Mouse (Mus musculus): ENCODE measurements around the gene Col19a1. TPM values are rescaled to one million over a fixed set of nuclear protein-coding genes. Genes with fewer than 3 reads are reported as not detected.

Col19a1 gene
- polyA plus RNA-seq, 1 experiment, result not detected

DNA sequence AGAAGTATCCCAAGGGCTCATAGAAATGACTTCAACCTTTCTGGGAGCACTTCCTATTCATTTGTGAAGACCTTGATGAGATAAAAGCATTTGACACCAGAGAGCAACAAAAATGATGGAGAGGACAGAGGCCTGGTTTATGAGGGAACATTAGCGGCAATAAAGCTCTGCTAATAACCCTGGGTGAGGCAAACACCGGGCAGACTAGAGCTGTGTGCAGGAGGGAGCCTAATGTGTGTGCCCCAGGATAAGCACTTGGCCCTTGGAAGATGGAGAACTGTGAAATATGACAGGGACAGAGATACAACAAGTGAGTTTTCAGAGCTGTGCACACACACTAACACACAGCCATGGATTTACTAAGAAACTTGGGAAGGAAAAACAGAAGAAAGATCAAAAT is 294.8 kb downstream of the Col19a1 start:
- H3K27ac ChIP-seq (ENCODE audit: insufficient read depth, low read depth, low read length), result no peak overlapping the region
- 15% methylated on average over 2 of the region's 2 CpGs for WGBS
- TF ChIP-seq CTCF (IDR thresholded peaks at IDR 0.05; ENCODE audit: extremely low read depth, insufficient read length, insufficient replicate concordance, low read depth, low read length) (no peak), POLR2A (IDR thresholded peaks at IDR 0.05; ENCODE audit: low read depth, low read length) (no peak)
- peaks cover 18% of the 10 kb centered on the region; the same call in 1 of the 2 replicates for H3K4me1 ChIP-seq (ENCODE audit: control insufficient read depth, insufficient read depth, insufficient read length, low read length)
- no peaks in the 10 kb centered on the region for H3K27me3 ChIP-seq (ENCODE audit: control insufficient read depth, insufficient read depth, low read length)
- no peaks in the 10 kb centered on the region for H3K36me3 ChIP-seq (ENCODE audit: control insufficient read depth, insufficient read depth, low read length)
- H3K4me3 ChIP-seq (ENCODE audit: low read depth, low read length), result no peak overlapping the region

DNA sequence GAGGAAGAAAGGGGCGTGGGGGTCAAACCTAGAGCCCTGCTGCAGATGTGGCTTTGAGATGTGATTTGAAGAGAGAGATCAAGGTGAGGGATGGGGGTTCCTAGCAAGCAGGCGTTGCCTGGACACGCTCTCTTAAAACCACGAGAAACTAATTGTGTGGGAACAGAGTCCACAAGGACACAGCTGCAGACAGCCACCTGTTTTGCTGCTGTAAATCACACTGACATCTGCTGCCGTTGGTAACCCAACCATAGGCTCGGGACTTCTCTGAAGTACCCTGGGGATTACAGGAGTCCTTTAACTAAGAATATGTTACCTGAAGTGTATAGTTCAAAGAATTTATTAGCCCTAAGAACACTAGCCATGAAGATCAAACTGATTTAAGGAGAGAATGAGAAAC is 300.9 kb downstream of the Col19a1 start:
- H3K36me3 ChIP-seq (ENCODE audit: control insufficient read depth, insufficient read depth, low read length), result no peaks in the 10 kb centered on the region
- TF ChIP-seq POLR2A (IDR thresholded peaks at IDR 0.05; ENCODE audit: low read depth, low read length), result no peak
- TF ChIP-seq CTCF (IDR thresholded peaks at IDR 0.05; ENCODE audit: extremely low read depth, insufficient read length, insufficient replicate concordance, low read depth, low read length), result no peak
- H3K27me3 ChIP-seq (ENCODE audit: control insufficient read depth, insufficient read depth, low read length), result no peaks in the 10 kb centered on the region
- no peak overlapping the region for H3K27ac ChIP-seq (ENCODE audit: insufficient read depth, low read depth, low read length)
- peaks cover 5% of the 10 kb centered on the region; the same call in 1 of the 2 replicates for H3K4me1 ChIP-seq (ENCODE audit: control insufficient read depth, insufficient read depth, insufficient read length, low read length)
- 15% methylated on average over 6 of the region's 6 CpGs for WGBS
- H3K4me3 ChIP-seq (ENCODE audit: low read depth, low read length), result no peak overlapping the region

DNA sequence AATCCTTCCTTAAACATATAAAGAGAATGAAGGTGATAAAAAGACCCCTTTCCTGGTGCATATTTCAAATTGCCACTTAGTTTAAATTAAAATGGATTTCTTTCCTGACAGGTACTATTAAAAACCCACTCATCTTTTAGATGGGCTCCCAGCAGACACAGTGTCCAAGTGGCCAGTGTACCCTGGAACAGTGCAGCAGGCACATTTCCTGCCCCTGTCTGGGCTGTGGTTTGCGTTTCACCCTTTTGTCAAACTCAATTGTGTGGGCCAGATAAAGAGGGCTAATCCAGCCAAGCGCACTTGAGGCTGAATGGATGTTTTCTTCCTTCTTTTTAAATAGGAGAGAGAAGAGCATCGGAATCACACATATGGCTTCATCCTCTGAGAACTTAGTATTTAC is 320.2 kb downstream of the Col19a1 start:
- Histone ChIP-seq H3K27ac (ENCODE audit: insufficient read depth, low read depth, low read length) (no peak overlapping the region), H3K4me1 (ENCODE audit: control insufficient read depth, insufficient read depth, insufficient read length, low read length) (no peaks in the 10 kb centered on the region), H3K36me3 (ENCODE audit: control insufficient read depth, insufficient read depth, low read length) (no peaks in the 10 kb centered on the region), H3K27me3 (ENCODE audit: control insufficient read depth, insufficient read depth, low read length) (no peaks in the 10 kb centered on the region), H3K4me3 (ENCODE audit: low read depth, low read length) (no peak overlapping the region)
- 66% methylated on average over 3 of the region's 3 CpGs for WGBS
- no peak for TF ChIP-seq CTCF (IDR thresholded peaks at IDR 0.05; ENCODE audit: extremely low read depth, insufficient read length, insufficient replicate concordance, low read depth, low read length)
- TF ChIP-seq POLR2A (IDR thresholded peaks at IDR 0.05; ENCODE audit: low read depth, low read length), result no peak

DNA sequence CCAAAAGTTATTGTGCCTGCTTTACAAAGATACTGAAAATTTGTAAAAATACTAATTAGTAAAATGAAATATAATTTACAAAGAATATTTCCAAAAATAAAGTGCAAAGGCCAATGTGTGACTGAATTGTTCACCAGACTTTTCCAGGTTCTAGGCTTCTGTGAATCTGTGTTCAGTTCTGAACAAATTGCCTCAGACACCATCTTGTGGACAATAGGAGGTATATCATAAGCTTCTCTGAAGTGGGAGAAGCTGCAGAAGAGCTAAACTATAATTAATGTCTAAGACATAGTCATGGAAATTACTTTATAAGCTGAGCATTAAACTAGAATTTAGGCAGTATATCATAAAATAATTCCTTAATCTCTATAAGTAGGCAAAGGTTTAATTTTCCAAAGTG is 326.1 kb downstream of the Col19a1 start:
- TF ChIP-seq POLR2A (IDR thresholded peaks at IDR 0.05; ENCODE audit: low read depth, low read length), result no peak
- no peak for TF ChIP-seq CTCF (IDR thresholded peaks at IDR 0.05; ENCODE audit: extremely low read depth, insufficient read length, insufficient replicate concordance, low read depth, low read length)
- Histone ChIP-seq H3K4me3 (ENCODE audit: low read depth, low read length) (no peak overlapping the region), H3K27ac (ENCODE audit: insufficient read depth, low read depth, low read length) (no peak overlapping the region), H3K36me3 (ENCODE audit: control insufficient read depth, insufficient read depth, low read length) (no peaks in the 10 kb centered on the region), H3K27me3 (ENCODE audit: control insufficient read depth, insufficient read depth, low read length) (no peaks in the 10 kb centered on the region), H3K4me1 (ENCODE audit: control insufficient read depth, insufficient read depth, insufficient read length, low read length) (no peaks in the 10 kb centered on the region)

DNA sequence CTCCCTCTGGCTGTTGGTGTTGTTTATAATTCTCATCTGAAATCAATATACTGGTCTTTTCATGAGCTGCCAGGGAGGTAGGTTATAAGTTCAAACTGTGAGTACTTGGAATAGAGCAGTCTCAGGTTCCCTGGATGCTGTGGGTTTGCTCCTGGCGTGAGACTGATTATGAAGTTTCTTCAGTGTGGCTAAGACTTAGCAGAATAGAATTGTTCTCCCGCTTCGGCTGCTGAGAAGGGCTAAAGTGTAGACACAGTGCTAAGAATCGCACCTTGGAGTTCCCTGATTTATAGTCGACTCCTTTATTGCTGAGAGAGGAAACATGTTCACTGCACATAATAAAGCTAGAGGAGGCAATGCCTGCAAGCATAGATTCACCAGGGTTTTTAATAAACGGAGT is 327.9 kb downstream of the Col19a1 start:
- WGBS, result 71% methylated on average over 6 of the region's 6 CpGs
- Histone ChIP-seq H3K27me3 (ENCODE audit: control insufficient read depth, insufficient read depth, low read length) (no peaks in the 10 kb centered on the region), H3K4me1 (ENCODE audit: control insufficient read depth, insufficient read depth, insufficient read length, low read length) (no peaks in the 10 kb centered on the region), H3K27ac (ENCODE audit: insufficient read depth, low read depth, low read length) (no peak overlapping the region), H3K36me3 (ENCODE audit: control insufficient read depth, insufficient read depth, low read length) (no peaks in the 10 kb centered on the region), H3K4me3 (ENCODE audit: low read depth, low read length) (no peak overlapping the region)
- no peak for TF ChIP-seq CTCF (IDR thresholded peaks at IDR 0.05; ENCODE audit: extremely low read depth, insufficient read length, insufficient replicate concordance, low read depth, low read length)
- no peak for TF ChIP-seq POLR2A (IDR thresholded peaks at IDR 0.05; ENCODE audit: low read depth, low read length)

DNA sequence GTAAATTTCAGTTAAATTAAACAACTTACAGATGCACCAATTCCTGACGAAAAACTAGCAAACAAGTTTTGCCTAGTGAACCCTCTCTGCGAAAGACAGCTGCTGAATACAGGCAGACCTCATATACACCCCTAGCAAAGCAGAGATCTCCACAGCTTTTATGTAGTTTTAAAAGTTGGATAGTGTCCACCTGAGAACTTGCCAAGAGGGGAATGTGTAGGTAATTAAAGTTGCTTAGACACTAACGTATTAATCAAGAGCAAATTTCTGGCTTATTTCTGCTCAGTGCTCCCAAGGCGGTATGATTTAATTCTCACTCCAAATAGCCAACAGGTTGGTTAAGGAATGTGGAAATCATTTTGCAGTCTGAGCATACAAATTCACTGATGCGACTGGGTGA is 329.3 kb downstream of the Col19a1 start:
- H3K27ac ChIP-seq (ENCODE audit: insufficient read depth, low read depth, low read length), result no peak overlapping the region
- H3K36me3 ChIP-seq (ENCODE audit: control insufficient read depth, insufficient read depth, low read length), result no peaks in the 10 kb centered on the region
- no peaks in the 10 kb centered on the region for H3K4me1 ChIP-seq (ENCODE audit: control insufficient read depth, insufficient read depth, insufficient read length, low read length)
- no peak overlapping the region for H3K4me3 ChIP-seq (ENCODE audit: low read depth, low read length)
- H3K27me3 ChIP-seq (ENCODE audit: control insufficient read depth, insufficient read depth, low read length), result no peaks in the 10 kb centered on the region
- TF ChIP-seq CTCF (IDR thresholded peaks at IDR 0.05; ENCODE audit: extremely low read depth, insufficient read length, insufficient replicate concordance, low read depth, low read length) (no peak), POLR2A (IDR thresholded peaks at IDR 0.05; ENCODE audit: low read depth, low read length) (no peak)
- 69% methylated on average over 5 of the region's 5 CpGs for WGBS

DNA sequence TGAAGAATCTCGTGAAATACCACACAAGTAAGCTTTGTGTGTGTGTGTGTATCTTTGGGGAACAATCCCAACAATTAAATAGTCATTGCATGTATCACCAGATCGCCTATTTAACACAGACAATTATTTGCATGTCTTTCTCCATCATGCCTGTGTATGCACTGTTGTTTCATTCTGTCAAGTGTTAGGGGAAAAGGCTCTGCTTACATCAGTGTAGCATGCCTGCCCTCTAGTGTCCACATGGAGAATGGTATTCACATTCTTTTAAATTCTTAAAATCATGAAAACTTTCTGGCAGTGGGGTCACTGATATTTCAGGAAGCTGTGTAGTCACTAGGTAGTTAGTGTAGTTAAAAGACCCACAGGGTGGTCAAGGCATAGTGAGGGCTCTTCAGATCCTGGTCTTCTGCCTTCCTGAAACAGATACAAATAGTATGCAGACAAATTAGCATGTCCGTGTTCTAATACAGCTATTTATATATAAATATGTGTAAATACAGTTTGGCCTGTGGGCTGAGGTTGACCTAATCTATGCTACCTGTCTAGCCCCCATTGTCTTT is 338.1 kb downstream of the Col19a1 start:
- TF ChIP-seq POLR2A (IDR thresholded peaks at IDR 0.05; ENCODE audit: low read depth, low read length) (no peak), CTCF (IDR thresholded peaks at IDR 0.05; ENCODE audit: extremely low read depth, insufficient read length, insufficient replicate concordance, low read depth, low read length) (no peak)
- Histone ChIP-seq H3K4me1 (ENCODE audit: control insufficient read depth, insufficient read depth, insufficient read length, low read length) (no peaks in the 10 kb centered on the region), H3K27ac (ENCODE audit: insufficient read depth, low read depth, low read length) (no peak overlapping the region), H3K27me3 (ENCODE audit: control insufficient read depth, insufficient read depth, low read length) (no peaks in the 10 kb centered on the region), H3K36me3 (ENCODE audit: control insufficient read depth, insufficient read depth, low read length) (no peaks in the 10 kb centered on the region), H3K4me3 (ENCODE audit: low read depth, low read length) (no peak overlapping the region)
- 54% methylated on average over 3 of the region's 3 CpGs for WGBS

Data from small intestine, adult 2 months (tissue).